Mouse (Mus musculus) adrenal gland, adult (tissue): ENCODE measurements at regions not wholly inside any gene's neighbourhood (a gene's known extent, or its start where the extent isn't known, plus 50 kb on each side); places are given as distances from the start of the nearest gene placed in this dataset.
A peak's percentile ranks its signal among the peaks of the same experiment; 100 is the strongest.
"Not testable (repeated sequence)": the region's sequence is repeated elsewhere in the genome, so short reads cannot be mapped to it uniquely, and the experiment has no call there.

Source experiments
- DNase-seq, 2 experiments: peaks; one replicate each; pipeline ENCODE4 v3.0.0; 2022 to 2023; ENCODE audit warnings: low spot score in 1 of 2; ENCODE audit not compliant: inconsistent age in 2 of 2

GRCm38 (mm10) chr8:20285523-20285922 is 77.5 kb downstream of the Gm15319 start:
- peak in 1 of 2 experiments; percentile 35 for DNase-seq

GRCm38 (mm10) chr8:20284856-20285255 is 78.2 kb downstream of the Gm15319 start:
- DNase-seq, result peak in 1 of 2 experiments; percentile 68

GRCm38 (mm10) chr8:20283141-20283540 is 79.9 kb downstream of the Gm15319 start:
- peak in 1 of 2 experiments; percentile 36 for DNase-seq

- peak in 1 of 2 experiments; percentile 41 for DNase-seq
These were observed 81.7 kb downstream of the Gm15319 start for GRCm38 (mm10) chr8:20281201-20281887.

GRCm38 (mm10) chr8:20277701-20278100 is 85.3 kb downstream of the Gm15319 start:
- DNase-seq, result peak in 1 of 2 experiments; percentile 54

GRCm38 (mm10) chr8:20276661-20277060 is 86.3 kb downstream of the Gm15319 start:
- peak in 1 of 2 experiments; percentile 58 for DNase-seq

GRCm38 (mm10) chr8:20273844-20274243 is 89.2 kb downstream of the Gm15319 start:
- DNase-seq, result peak in 1 of 2 experiments; percentile 69

GRCm38 (mm10) chr8:20267520-20268127 is 95.4 kb downstream of the Gm15319 start:
- peak in 1 of 2 experiments; percentile 69 for DNase-seq

GRCm38 (mm10) chr8:20266776-20267175 is 96.2 kb downstream of the Gm15319 start:
- peak; percentile 43 to 79 for DNase-seq

- not testable (repeated sequence) for DNase-seq
These were observed 98.4 kb downstream of the Gm15319 start for GRCm38 (mm10) chr8:20264612-20265011.

GRCm38 (mm10) chr8:20264106-20264505 is 98.9 kb downstream of the Gm15319 start:
- DNase-seq, result peak in 1 of 2 experiments; percentile 76

- peak in 1 of 2 experiments; percentile 71 for DNase-seq
These were observed 100.0 kb downstream of the Gm15319 start for GRCm38 (mm10) chr8:20262847-20263570.

- DNase-seq, result peak in 1 of 2 experiments; percentile 67
These were observed 100.8 kb downstream of the Gm15319 start for GRCm38 (mm10) chr8:20262253-20262652.

GRCm38 (mm10) chr8:20261452-20262181 is 101.4 kb downstream of the Gm15319 start:
- DNase-seq, result peak in 1 of 2 experiments; percentile 51

- DNase-seq, result peak; percentile 43 to 82
These were observed 102.0 kb downstream of the Gm15319 start for GRCm38 (mm10) chr8:20261007-20261406.

GRCm38 (mm10) chr8:20260125-20260640 is 102.8 kb downstream of the Gm15319 start:
- DNase-seq, result peak in 1 of 2 experiments; percentile 50

- DNase-seq, result peak in 1 of 2 experiments; percentile 39
These were observed 103.3 kb downstream of the Gm15319 start for GRCm38 (mm10) chr8:20259662-20260061.
